Mouse (Mus musculus): ENCODE measurements around the gene Mtf1. TPM values are rescaled to one million over a fixed set of nuclear protein-coding genes. Genes with fewer than 3 reads are reported as not detected.

Mtf1 gene
- polyA plus RNA-seq, 1 experiment from 2014 or later = 9.8 TPM

Other genes starting within 250 kb of the Mtf1 start
- gene 3100002H09Rik, start 191.3 kb upstream of the Mtf1 start, polyA plus RNA-seq (2015; fragmentation: Nextera tagmentation; extraction: Ambion mirVana) = 0.28 and 0.42 TPM in 2 replicates
- gene Pou3f1, start 145.3 kb upstream of the Mtf1 start, polyA plus RNA-seq (2015; fragmentation: Nextera tagmentation; extraction: Ambion mirVana) = 4.7 and 6.8 TPM in 2 replicates
- 41.4 and 47.8 TPM in 2 replicates for gene Utp11, start 108.5 kb upstream of the Mtf1 start, polyA plus RNA-seq (2015; fragmentation: Nextera tagmentation; extraction: Ambion mirVana)
- 1.8 and 3.3 TPM in 2 replicates for gene Fhl3, start 101.4 kb upstream of the Mtf1 start, polyA plus RNA-seq (2015; fragmentation: Nextera tagmentation; extraction: Ambion mirVana)
- gene Sf3a3, start 87.3 kb upstream of the Mtf1 start, polyA plus RNA-seq (2015; fragmentation: Nextera tagmentation; extraction: Ambion mirVana) = 88.4 and 105 TPM in 2 replicates
- gene Inpp5b, start 60.3 kb upstream of the Mtf1 start, polyA plus RNA-seq (2015; fragmentation: Nextera tagmentation; extraction: Ambion mirVana) = 20.6 and 24.9 TPM in 2 replicates
- gene Yrdc, start 48.6 kb downstream of the Mtf1 start, polyA plus RNA-seq (2015; fragmentation: Nextera tagmentation; extraction: Ambion mirVana) = 43.2 and 44.9 TPM in 2 replicates
- 82.5 and 106 TPM in 2 replicates for gene 1110065P20Rik, start 49.1 kb downstream of the Mtf1 start, polyA plus RNA-seq (2015; fragmentation: Nextera tagmentation; extraction: Ambion mirVana)
- 10.4 and 17.8 TPM in 2 replicates for gene Maneal, start 60.1 kb downstream of the Mtf1 start, polyA plus RNA-seq (2015; fragmentation: Nextera tagmentation; extraction: Ambion mirVana)
- 9.4 and 13.7 TPM in 2 replicates for gene Epha10, start 78.8 kb downstream of the Mtf1 start, polyA plus RNA-seq (2015; fragmentation: Nextera tagmentation; extraction: Ambion mirVana)
- 14.2 and 15.2 TPM in 2 replicates for gene 9930104L06Rik, start 134.9 kb downstream of the Mtf1 start, polyA plus RNA-seq (2015; fragmentation: Nextera tagmentation; extraction: Ambion mirVana)
- 22.1 and 51.7 TPM in 2 replicates for gene Cdca8, start 137.2 kb downstream of the Mtf1 start, polyA plus RNA-seq (2015; fragmentation: Nextera tagmentation; extraction: Ambion mirVana)
- 1.2 and 2.8 TPM in 2 replicates for gene Rspo1, start 184.3 kb downstream of the Mtf1 start, polyA plus RNA-seq (2015; fragmentation: Nextera tagmentation; extraction: Ambion mirVana)
- gene Gnl2, start 214.5 kb downstream of the Mtf1 start, polyA plus RNA-seq (2015; fragmentation: Nextera tagmentation; extraction: Ambion mirVana) = 88.6 and 91.7 TPM in 2 replicates

Measured in neural tube, embryonic 15.5 days (tissue).